Mouse (Mus musculus) neural tube, embryonic 12.5 days (tissue): ENCODE measurements around the gene Gm20388. TPM values are rescaled to one million over a fixed set of nuclear protein-coding genes. Genes with fewer than 3 reads are reported as not detected.

ENCODE experiments used
- ATAC-seq: fragments of 200-750 bp; cut with Nextera tagmentation; 2 replicates; pipeline ENCODE4 v1.8.0; 2017; ENCODE audit warnings: low read depth, mild to moderate bottlenecking, moderate TSS enrichment, moderate library complexity; ENCODE audit not compliant: low FRiP score
- H3K27ac ChIP-seq: fragments of 300-500 bp; sonication (generic); 2 replicates; pipeline ENCODE4 v1.5.1; 2016
- H3K27me3 ChIP-seq: fragments of 300-500 bp; sonication (generic); replicated peaks from 2 replicates; pipeline ENCODE4 v1.6.1; 2016; ENCODE audit warnings: mild to moderate bottlenecking
- H3K36me3 ChIP-seq: fragments of 300-500 bp; sonication (generic); 2 replicates; pipeline ENCODE4 v1.6.1; 2016; ENCODE audit warnings: mild to moderate bottlenecking
- H3K4me1 ChIP-seq: fragments of 300-500 bp; sonication (generic); 2 replicates; pipeline ENCODE4 v1.6.1; 2016
- H3K4me2 ChIP-seq: fragments of 300-500 bp; sonication (generic); replicated peaks from 2 replicates; pipeline ENCODE4 v1.6.1; 2016; ENCODE audit warnings: mild to moderate bottlenecking
- H3K4me3 ChIP-seq: fragments of 300-500 bp; sonication (generic); 2 replicates; pipeline ENCODE4 v1.5.1; 2016
- H3K9ac ChIP-seq: fragments of 300-500 bp; sonication (generic); 2 replicates; pipeline ENCODE4 v1.6.1; 2016; ENCODE audit warnings: mild to moderate bottlenecking
- H3K9me3 ChIP-seq: fragments of 300-500 bp; sonication (generic); 2 replicates; pipeline ENCODE4 v1.6.1; 2016; ENCODE audit warnings: mild to moderate bottlenecking
- WGBS: fragments of 180-500 bp; shearing (Covaris S2); methylation state at CpG from one replicate; pipeline ENCODE4 v1.1.7; 2016; 5-methylcytosine and 5-hydroxymethylcytosine counted together
- polyA plus RNA-seq: library from polyadenylated mRNA; unstranded; fragments of >200 nt; fragmentation: Nextera tagmentation; extraction: Ambion mirVana; gene quantifications from 2 replicates; pipeline ENCODE4 v1.2.1, GENCODE M21; 2016

The Gm20388 gene
- polyA plus RNA-seq, 1 experiment from 2014 or later, result not detected

DNA sequence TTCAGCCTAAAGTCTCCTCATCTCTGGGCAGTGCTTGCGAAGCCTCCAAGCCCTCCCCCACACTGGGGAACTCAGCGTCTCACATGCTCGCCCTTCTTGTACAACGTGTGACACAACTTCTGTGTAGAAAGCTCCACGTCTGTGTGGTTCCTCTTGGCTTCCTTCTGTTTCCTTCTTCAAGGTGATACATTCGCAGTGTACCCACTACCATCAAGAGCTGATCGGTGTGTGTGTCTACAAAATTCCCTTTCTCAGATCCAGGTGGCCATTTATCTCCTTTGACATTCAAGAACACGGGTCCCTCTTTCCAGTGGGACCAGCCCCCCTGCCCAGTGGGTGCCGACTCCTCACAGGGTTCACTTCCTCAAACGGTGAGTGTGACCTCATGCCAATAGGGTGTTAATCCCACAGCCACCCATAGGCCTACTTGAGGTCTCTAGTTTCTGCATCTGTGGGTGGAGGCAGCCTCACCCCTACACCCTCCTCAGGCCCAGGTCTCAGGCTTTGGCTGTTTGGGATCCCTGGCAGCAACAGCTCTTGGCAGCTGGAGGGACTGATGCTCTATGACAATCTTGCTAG lies 2519.5 kb downstream of the Gm20388 start:
- Histone ChIP-seq H3K27ac (no peak overlapping the region), H3K4me2 (no peak overlapping the region), H3K9me3 (no peaks in the 10 kb centered on the region), H3K27me3 (no peaks in the 10 kb centered on the region), H3K36me3 (peaks cover 18% of the 10 kb centered on the region), H3K4me3 (no peak overlapping the region), H3K9ac (no peak overlapping the region), H3K4me1 (peaks cover 13% of the 10 kb centered on the region)
- ATAC-seq, result no peak
- whole genome bisulfite sequencing, result 89% methylated on average over 10 of the region's 10 CpGs

DNA sequence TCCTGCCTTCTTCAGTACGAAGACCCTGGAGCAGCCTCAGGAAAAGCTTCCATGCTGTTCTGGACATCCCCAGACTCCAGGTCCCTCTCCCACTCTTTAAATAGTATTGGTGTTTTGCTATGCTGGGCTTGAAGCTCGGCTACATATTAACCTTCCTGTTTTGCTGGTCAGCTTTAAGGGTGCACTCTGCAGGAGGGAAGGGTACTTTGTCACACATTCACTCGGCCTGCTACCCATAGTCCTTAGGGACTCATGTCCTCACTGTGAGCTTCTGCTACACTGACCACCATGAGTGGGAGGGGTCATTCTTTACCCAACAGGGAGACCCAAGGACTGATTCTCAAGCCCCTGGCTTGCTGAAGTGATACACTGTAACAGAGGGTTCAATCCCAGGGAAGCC lies 2520.0 kb downstream of the Gm20388 start:
- Histone ChIP-seq H3K4me2 (no peak overlapping the region), H3K27ac (no peak overlapping the region), H3K9me3 (no peaks in the 10 kb centered on the region), H3K4me3 (no peak overlapping the region), H3K36me3 (peaks cover 23% of the 10 kb centered on the region), H3K4me1 (peaks cover 13% of the 10 kb centered on the region), H3K9ac (no peak overlapping the region), H3K27me3 (no peaks in the 10 kb centered on the region)
- ATAC-seq, result no peak
- WGBS, result 79% methylated on average over 3 of the region's 3 CpGs

DNA sequence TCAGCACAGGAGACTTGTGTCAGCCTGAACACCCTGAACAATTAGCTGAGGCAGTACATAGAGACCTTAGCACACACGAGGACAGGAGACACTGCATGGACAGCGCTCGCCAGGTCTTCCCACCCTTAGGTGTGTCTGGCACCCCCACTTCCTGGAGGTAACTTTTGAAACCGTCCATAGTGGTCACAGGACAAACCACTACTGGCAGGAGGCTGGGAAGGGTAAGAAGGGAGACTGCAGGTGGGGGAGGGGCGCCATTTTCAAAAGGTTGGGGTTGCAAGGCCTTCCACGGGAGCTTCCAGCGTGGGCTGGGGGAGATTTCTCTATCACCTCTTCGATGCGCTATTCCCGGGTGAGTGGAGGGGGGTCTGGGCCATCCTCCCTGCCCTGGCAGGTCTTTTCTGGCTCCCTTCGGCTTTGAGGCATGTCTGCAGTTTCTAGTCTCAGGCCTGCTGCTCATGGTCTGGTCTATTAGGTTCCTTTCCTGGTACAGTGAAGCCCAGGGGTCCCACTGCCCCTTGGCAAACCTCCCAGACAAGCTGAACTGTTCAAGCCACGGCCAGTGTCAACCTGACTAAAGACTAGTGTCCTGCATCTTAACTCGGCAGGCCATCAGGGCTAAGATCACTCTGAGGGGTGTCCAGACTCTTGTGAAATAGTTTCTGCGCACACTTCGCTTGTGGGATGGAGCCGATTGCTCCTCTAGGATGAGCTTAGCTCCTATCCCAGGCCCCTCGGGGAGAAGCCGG lies 2521.2 kb downstream of the Gm20388 start:
- Histone ChIP-seq H3K4me3 (peak overlapping the region; percentile 34), H3K9ac (peak overlapping the region; percentile 53), H3K4me2 (peak overlapping the region; percentile 77), H3K27ac (no peak overlapping the region), H3K36me3 (peaks cover 34% of the 10 kb centered on the region), H3K4me1 (peaks cover 13% of the 10 kb centered on the region), H3K9me3 (no peaks in the 10 kb centered on the region), H3K27me3 (no peaks in the 10 kb centered on the region)
- 44% methylated on average over 18 of the region's 18 CpGs for WGBS
- no peak for ATAC-seq

DNA sequence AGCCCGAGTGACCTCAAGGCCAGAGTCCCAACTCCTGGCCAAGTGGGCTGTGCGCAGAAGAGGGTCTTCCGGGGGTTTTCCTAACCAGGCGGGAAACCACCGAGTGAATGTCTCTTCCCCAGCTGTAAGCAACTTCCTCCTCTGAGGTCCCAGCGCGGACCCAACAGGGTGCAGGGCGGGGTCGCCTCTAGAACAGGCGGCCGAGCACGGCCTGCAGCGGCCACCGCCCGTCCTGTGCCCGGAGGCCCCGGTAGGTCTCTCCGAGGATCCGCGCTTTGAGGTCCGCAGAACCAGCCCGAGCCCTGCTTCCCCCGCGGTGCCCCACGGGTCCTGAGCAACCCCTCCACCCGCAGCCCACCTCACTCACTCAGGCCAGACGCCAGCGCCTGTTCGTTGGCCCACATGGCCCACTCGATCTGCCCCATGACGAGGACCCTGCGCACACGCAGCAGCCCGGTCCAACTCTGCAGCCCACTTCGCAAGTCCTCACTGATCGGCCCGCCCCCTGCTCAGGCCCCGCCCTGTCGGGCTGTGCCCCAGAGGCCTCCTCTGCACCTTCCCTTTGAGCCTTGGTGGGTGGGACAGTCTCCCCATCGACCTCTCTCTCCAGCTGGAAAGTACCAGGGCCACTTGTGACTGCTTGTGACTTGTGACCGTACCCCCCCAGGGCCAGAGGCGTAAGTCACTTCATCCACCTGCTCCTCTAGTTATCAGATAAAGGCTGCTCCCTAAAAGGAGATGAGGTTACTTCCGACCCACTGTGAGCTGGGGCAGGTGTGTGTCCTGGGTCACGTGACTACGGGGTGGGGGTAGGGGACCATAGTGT lies 2522.0 kb downstream of the Gm20388 start, which contains the start of gene Cyba:
Gene Cyba (minus strand): TSS at position 488 of the 826 bp plus-strand sequence.
- Histone ChIP-seq H3K4me2 (peak within 1 kb of the TSS; percentile 77), H3K36me3 (peaks cover 42% of the 10 kb centered on the region), H3K9me3 (no peaks in the 10 kb centered on the region), H3K4me3 (peak within 1 kb of the TSS; percentile 34), H3K27ac (no peak within 1 kb of the TSS), H3K27me3 (no peaks in the 10 kb centered on the region), H3K4me1 (peaks cover 13% of the 10 kb centered on the region), H3K9ac (peak within 1 kb of the TSS; percentile 53)
- ATAC-seq, result peak; percentile 76
- WGBS, result 4% methylated on average over 45 of the region's 45 CpGs

DNA sequence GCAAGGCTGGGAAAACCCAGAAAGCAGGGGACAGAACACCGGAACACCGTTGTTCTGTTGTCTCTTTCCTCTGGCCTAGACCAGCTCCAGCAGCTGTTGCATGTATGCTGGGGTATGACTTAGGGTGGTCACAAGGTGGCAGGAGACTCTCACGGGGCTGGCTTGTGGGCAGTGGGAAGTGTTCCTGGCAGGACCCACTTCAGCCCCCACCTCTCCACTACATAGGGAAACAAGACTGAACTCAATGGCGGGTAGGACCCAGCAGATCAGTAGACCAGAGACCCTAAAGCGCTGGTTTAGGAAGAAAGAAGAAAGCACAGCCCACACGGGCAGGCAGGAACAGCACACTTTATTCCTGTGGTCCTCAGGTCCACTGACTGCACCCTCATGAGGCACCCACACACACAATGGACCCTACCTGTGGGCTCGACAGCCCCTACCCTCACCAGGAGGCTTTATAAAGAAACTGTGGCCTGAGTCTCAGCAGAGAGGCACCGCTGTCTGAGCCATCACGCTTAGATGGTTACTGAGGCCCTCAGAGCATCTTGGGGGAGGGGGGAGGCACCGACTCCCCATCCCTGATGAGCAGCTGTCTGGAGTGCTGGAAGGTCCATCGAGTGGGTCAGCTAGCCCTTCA lies 2522.7 kb downstream of the Gm20388 start:
- H3K9ac ChIP-seq, result no peak overlapping the region
- peaks cover 13% of the 10 kb centered on the region for H3K4me1 ChIP-seq
- no peak overlapping the region; the same call in 1 of the 2 replicates for H3K4me3 ChIP-seq
- H3K4me2 ChIP-seq, result peak overlapping the region; percentile 77
- H3K36me3 ChIP-seq, result peaks cover 49% of the 10 kb centered on the region
- no peaks in the 10 kb centered on the region for H3K9me3 ChIP-seq
- H3K27ac ChIP-seq, result no peak overlapping the region
- no peak for ATAC-seq
- no peaks in the 10 kb centered on the region for H3K27me3 ChIP-seq
- 67% methylated on average over 11 of the region's 11 CpGs for WGBS

DNA sequence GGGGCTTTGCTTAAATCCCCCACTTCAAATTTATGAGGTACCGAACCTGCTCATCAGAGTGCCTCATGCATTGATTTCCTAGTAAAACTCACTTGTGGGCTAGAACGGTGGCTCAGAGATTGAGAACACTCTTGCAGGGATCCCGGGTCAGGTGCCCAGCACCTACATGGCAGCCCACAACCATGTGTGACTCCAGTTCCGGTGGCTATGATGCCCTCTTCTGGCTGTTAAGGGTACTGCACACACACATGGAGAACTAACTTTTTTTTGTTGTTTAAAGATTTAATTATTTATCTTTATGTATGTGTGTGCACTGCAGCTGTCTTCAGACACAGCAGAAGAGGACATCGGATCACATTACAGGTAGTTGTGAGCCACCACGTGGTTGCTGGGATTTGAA lies 2524.7 kb downstream of the Gm20388 start:
- Histone ChIP-seq H3K9ac (no peak overlapping the region), H3K4me2 (no peak overlapping the region), H3K36me3 (peaks cover 61% of the 10 kb centered on the region), H3K4me3 (no peak overlapping the region), H3K9me3 (no peaks in the 10 kb centered on the region), H3K27me3 (no peaks in the 10 kb centered on the region), H3K27ac (no peak overlapping the region), H3K4me1 (peaks cover 13% of the 10 kb centered on the region)
- ATAC-seq, result no peak
- WGBS, result 92% methylated on average over 6 of the region's 6 CpGs

DNA sequence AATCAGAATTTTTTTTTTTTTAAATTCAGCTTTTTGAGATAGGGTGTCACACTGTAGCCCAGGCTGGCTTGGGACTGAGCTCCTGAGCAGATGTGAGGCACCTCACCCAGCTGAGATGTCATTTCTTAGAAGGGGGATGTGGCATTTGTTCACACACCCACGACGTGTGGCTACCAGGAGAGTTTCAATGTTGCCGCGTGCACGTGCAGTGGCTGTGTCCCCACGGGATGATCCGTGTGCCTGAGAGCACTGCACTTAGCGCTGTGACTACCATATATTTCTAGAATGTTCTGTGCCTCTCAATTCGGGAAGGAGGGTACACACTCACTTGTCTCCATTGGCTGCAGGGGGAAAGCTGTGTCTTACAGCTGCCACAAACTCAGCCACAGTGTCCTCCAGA lies 2525.5 kb downstream of the Gm20388 start:
- Histone ChIP-seq H3K9me3 (no peaks in the 10 kb centered on the region), H3K4me2 (no peak overlapping the region), H3K36me3 (peaks cover 61% of the 10 kb centered on the region), H3K27ac (no peak overlapping the region), H3K27me3 (no peaks in the 10 kb centered on the region), H3K9ac (no peak overlapping the region), H3K4me3 (no peak overlapping the region), H3K4me1 (peaks cover 13% of the 10 kb centered on the region)
- ATAC-seq, result no peak
- WGBS, result 97% methylated on average over 9 of the region's 9 CpGs

DNA sequence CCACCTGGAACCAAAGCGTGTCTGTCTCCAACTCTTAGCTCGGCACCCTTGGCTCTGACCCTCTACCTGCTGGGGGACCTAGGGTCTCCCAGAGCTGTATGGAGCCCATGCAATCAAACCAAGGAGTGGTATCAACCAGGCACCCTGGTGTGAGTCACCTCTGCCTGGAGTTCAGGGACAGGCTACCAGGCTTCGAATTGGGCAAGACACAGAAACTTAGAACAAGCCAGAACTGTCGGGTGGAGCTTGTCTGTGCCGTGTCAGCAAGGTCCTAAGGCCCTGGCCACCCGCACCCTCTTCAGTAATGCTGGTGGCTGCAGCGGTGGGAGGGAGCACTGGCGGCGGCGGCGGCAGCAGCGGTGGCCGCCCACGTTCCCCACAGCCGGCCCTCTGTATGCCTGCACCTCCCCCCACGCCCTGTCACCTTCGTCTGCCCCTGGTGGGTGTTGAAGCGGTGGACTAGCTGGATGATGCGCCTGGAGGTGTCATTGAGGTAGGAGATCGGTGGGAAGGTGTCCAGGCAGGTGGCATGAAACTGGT lies 2526.0 kb downstream of the Gm20388 start:
- Histone ChIP-seq H3K9me3 (no peaks in the 10 kb centered on the region), H3K27me3 (no peaks in the 10 kb centered on the region), H3K4me3 (no peak overlapping the region), H3K4me2 (no peak overlapping the region), H3K27ac (no peak overlapping the region), H3K36me3 (peaks cover 61% of the 10 kb centered on the region), H3K4me1 (peaks cover 13% of the 10 kb centered on the region), H3K9ac (no peak overlapping the region)
- no peak for ATAC-seq
- 93% methylated on average over 20 of the region's 20 CpGs for WGBS

DNA sequence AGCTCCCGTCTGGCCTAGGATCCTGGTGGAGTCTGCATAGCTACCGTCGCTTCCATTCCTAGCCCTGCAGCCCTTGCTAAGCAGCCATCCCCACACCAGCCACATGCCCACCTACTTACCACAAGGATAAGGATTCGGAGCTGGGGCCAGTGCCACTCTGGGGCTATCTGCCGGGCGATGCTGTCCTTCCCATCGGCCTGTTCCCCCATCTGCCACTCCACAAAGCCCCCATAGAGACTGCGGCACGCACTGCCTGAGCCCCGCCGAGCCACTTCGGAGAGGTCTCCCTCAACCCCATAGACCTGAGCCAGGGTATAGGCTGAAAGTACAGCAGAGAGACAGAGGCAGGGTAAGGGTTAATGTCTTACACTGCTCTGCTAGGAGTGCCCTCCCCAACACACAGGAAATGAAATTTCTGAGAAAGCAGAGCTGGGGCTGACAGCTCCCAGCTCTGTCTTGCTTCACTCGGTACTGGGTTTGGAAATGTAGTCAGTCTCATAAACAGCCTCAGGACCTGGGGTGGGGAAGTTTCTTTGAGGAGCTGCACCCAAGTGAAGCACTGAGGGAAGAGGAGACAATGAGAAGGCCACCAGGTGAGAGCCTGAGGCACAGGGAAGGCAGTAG lies 2527.2 kb downstream of the Gm20388 start:
- Histone ChIP-seq H3K27ac (no peak overlapping the region), H3K27me3 (no peaks in the 10 kb centered on the region), H3K9ac (no peak overlapping the region), H3K36me3 (peaks cover 61% of the 10 kb centered on the region), H3K9me3 (no peaks in the 10 kb centered on the region), H3K4me2 (no peak overlapping the region), H3K4me3 (no peak overlapping the region), H3K4me1 (peaks cover 12% of the 10 kb centered on the region)
- no peak for ATAC-seq
- 93% methylated on average over 13 of the region's 13 CpGs for WGBS

DNA sequence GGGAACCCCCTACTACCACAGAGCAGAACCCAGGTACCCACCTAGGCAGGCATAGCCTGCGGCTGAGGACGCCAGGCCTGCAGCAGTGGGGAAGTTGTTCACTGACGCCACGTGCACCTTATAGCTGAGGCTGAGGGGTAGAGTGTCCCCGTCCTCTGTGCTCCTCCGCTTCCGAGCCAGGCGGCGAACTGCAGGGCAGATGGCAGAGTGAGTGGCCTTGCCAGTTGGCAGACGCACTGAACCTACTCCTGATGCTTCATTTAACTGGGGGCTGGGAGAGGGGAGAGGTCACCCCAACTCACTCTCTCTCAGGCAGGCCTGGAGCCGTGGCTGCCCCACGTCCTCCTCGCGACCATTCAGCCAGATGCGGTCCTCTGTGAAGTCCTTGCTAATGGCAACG lies 2528.7 kb downstream of the Gm20388 start:
- WGBS, result 96% methylated on average over 16 of the region's 16 CpGs
- no peak overlapping the region for H3K4me3 ChIP-seq
- H3K27ac ChIP-seq, result no peak overlapping the region
- H3K4me2 ChIP-seq, result no peak overlapping the region
- no peak overlapping the region for H3K9ac ChIP-seq
- H3K9me3 ChIP-seq, result no peaks in the 10 kb centered on the region
- peaks cover 12% of the 10 kb centered on the region for H3K4me1 ChIP-seq
- peaks cover 50% of the 10 kb centered on the region for H3K36me3 ChIP-seq
- no peak for ATAC-seq
- H3K27me3 ChIP-seq, result no peaks in the 10 kb centered on the region

DNA sequence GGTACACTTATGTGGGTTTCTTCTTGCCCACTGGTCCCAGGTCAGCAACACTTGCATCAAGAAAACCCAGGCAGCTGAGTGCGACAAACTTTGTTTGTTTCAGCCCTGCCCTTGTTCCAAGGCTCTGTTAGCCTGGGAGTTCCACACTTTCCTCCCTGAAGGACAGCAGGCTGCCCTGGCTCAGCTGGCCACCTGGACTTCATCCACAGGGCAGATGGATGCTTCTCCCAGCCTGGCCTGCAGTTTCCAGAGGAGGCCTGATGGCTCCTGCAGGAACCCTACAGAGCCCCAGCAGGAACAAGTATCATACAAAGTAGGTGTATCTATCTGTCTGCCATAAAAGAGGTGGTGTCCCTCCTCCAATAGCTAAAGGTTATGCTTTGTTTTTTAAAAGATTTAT lies 2530.7 kb downstream of the Gm20388 start:
- Histone ChIP-seq H3K4me2 (no peak overlapping the region), H3K9me3 (no peaks in the 10 kb centered on the region), H3K4me3 (no peak overlapping the region), H3K27me3 (no peaks in the 10 kb centered on the region), H3K36me3 (peaks cover 32% of the 10 kb centered on the region), H3K9ac (no peak overlapping the region), H3K27ac (no peak overlapping the region), H3K4me1 (peaks cover 30% of the 10 kb centered on the region)
- ATAC-seq, result no peak
- 88% methylated on average over 1 of the region's 1 CpGs for WGBS
